Mouse (Mus musculus): ENCODE measurements around the gene Mybpc3.

Gene Mybpc3

DNA sequence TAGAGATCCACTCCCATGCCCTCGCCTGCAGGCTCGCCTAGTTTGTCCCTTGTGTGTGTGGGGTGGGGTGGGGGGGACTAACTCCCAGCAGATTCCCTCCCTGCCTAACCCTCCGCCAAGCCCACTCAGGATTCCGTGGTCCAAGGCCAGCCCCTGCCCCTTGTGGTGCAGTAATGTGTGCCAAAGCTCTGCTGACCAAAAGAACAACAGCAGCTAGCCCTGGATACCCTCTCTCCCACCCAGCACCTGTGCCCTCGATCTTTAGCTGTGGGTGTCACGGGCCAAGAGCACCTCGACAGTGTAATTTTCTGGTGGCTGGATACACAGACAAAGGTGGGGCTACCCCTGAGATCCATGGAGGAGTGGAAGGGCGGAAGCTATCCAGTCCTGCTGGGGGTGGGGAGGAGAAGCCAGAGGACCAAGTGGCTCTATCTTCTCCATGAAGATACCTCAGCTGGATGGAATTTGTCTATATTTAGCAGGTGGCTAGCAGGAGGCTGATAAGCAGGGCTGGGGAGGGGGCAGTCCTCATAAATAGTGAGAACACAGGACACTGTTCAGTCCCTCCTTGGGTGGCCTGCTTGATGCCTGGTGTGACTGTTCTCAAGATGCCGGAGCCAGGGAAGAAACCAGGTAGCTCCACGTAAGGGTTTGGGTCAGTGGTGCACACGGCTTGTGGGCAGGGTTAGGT is at the start of gene Mybpc3:
Mybpc3 (plus strand) TSS at position 560 of the 691 bp plus-strand sequence.
- no peak for DNase-seq (ENCODE audit: low spot score in 2 of 2)

DNA sequence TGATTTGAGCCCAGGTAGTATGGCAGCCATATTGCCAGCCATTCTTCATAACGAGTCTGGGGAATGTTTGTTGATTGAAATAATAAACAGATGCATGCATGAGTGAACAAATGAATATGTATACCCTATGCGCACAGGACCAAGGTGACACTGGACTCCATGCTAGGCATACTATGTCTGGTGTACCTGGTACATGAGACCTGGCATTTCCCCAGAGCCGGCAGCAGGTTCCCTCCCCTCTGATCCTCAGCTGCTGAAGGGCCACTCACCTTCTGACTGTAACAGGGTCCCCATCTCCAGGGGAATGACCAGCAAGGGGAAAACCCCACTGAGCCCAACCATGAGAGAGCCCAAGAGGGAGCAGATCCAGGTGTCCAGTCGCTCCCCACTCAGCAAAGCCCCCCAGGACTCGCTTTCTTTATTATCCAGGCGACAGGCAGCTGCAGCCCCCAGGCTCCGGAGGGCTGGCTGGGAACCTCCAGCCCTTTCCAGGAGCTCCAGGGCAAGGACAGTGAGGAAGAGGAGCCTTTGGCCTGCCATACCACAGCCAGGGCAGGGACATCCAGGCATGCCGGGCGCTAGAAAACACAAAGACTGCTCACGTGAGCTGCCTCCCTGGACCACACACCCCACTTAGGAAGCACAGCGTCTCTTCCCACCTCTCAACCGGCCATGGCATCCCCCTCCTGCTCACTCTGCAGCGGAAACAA is 49.6 kb upstream of the Mybpc3 start:
- DNase-seq (ENCODE audit: low spot score in 2 of 2) = no peak

DNA sequence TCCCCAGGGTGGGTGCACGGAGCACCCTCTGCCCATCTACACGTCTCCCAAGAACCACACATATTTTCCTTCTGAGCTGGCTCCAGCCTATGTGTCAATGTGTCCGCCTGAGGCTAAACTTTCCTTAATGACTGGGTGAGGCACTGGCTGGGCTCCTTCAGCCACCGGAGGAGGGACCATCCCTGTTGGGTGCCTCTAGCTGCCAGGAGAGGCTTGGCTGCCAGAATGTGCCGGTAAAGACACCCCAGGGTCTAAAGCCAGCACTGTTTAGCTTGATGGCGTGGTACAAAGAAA is 49.1 kb upstream of the Mybpc3 start:
- DNase-seq (ENCODE audit: low spot score in 2 of 2) = no peak

DNA sequence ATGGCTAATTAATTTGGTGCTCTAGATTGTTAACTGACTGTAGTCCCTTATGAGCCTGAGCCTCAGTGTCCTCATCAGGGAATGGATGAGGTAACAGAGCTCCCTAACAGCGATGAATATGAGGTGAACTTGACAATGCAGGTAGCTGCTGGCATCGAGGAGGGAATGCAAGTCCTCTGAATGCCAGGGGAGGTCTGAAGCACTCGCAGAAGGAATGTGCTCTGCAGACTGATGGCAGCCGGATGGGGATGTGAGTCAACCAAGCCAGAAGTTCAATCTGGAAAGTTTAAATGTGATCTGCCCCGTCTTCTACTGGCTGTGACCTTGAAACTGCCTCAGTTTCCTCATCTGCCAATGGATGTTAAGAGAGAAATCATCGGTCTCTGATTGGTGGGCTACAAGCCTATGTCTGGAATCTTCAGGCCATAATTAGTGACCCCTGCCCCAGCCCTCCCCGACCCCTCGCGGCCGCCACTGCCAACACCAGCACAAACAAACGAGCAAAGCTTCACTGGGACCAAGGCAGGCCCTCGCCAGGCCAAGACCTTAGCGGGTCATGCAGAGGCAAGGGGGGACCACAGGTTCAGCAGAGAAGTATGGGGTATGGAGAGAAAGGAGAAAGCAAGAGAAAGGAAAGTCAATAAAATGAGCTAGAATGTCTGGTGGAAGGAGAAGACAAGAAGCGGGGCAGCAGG is 48.5 kb upstream of the Mybpc3 start:
- no peak for DNase-seq (ENCODE audit: low spot score in 2 of 2)

DNA sequence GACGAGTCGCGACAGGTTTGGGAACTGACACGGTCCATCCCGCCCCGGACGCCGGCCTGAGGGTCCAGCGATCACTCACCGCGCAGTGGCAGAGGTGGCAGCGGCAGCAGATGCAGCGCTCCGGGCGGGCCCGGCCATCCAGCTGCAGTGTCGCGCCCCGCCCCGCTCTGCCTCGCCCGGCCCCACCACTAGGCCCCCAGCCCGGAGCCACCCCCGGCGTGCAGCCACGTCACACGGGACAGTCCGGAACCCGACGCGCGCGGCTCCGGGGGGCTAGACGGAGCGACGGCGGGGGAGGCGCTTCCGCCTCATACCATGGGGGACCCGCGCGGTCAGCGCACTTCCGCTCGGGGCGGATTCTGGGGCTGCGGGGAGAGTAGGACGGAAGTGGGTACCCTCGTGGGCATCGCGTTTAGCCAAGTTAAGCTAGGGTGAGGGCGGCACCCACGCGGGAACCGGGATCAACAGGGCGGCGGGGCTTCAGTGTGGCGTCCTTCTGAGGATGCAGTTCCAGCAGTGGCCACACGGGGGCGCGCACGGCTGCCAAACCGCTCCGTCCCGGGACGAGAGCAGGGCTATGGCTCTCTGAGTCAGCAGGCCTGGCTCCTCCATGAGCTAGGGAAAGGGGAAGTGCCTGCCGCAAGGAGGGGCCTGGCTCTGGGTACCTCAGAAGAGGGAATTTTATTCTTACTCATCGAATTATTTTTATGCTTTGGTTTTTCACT is 47.7 kb upstream of the Mybpc3 start, which contains the start of gene Slc39a13:
Slc39a13 (minus strand) TSS at position 342 of the 725 bp plus-strand sequence.
- DNase-seq (ENCODE audit: low spot score in 2 of 2) = peak; percentile 95 to 96

DNA sequence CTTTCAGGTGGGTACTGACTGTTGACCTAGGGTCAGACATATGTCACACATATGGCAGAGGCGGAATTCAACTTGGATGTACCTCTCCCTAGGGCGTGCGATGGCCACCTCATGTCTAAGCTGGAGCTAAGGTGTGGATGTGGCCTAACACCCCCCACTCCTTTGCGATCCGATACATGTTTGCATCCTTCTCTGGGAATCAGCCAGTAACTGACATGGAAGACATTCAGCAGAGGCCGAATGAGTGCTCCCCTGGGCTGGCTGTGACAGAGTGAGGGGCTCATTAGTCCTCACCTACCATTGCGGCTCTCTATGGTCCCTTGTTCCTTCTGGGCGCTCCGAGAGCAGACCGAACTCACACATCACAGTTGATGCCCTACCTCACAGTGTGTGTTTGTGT is 46.9 kb upstream of the Mybpc3 start:
- DNase-seq (ENCODE audit: low spot score in 2 of 2) = no peak

DNA sequence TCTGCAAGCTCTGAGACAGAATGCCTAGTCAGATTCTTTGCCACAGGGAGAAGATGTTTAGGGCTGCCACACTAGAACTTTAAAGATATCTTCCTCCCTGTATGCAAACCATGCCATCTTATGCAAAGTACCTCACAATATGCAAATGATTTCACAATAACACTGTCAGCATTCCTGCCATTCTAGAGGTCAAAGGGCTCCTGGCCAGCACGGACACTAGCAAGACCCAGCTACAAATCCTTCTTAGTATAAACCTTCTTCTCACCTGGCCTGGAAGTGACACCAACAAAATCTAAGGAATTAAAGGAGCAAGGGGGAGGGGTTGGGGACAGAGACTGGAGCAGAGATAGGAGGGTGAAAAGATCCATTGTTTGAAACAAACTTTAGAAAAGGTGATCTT is 45.9 kb upstream of the Mybpc3 start:
- no peak for DNase-seq (ENCODE audit: low spot score in 2 of 2)

DNA sequence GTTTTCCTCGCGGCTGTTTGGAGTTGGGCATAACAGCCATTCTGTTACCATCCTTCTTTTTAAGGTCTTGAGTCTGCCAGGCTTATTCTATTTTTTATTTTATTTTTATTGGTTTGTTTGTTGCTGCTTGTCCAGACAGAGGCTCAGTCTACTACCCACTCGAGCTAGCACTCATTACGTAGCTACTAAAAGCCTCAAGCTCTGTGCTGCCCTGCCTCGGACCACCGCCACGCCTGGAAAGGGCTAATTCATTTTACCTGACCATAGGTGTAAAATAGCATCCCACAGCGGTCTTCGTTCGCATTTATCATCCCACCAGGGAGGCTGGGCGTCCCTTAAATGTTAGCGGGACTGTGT is 40.0 kb upstream of the Mybpc3 start:
- no peak for DNase-seq (ENCODE audit: low spot score in 2 of 2)

DNA sequence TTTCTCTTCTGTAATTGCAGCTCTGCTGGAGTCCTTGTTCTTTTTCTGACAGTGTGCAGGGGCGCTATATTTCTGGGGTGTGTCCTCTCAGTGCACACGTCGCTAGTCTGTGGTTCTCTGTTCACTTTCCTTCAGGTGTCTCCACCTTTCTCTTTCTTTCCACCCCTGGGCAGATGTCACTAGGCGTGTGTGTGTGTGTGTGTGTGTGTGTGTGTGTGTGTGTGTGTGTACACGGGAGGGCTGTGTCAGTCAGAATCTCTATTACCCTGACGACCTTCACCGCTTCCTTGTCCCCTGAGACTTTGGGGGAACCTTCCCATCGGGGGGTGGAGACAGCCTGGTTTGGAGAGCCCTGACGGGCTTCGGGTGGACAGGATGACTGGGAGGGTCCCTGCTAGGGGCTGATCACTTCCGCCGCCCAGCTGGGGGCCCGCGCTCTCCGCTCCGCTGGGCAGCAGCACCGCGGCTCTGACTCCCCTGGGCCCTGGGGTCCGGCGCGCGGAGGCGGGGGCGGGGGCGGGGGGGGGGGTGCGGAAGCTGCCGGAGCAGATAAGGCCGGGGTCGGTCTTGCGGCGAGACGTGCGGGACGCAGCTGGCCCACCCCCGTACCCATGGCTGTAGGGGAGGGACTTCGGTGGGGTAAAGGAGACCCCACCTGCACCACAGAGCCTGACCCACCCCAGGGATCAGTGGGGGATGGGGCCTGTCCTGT is 39.5 kb upstream of the Mybpc3 start:
- no peak for DNase-seq (ENCODE audit: low spot score in 2 of 2)

DNA sequence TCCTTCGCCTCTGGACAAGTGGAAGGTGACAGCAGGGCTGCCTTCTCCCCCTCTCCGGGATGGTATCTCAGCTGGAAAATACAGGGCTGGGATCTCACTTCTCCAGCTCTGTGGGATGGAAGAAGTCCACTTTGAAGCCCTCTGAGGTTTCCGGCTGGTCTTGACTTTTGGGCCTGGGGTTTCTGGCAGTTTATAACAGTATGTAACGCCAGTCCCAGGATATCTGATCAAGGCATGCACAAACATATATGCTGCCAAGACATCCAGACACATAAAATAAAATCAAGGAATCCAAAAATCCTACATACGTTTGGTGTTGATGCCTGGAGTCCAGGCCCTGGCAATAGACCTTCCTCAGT is 38.9 kb upstream of the Mybpc3 start:
- no peak for DNase-seq (ENCODE audit: low spot score in 2 of 2)

DNA sequence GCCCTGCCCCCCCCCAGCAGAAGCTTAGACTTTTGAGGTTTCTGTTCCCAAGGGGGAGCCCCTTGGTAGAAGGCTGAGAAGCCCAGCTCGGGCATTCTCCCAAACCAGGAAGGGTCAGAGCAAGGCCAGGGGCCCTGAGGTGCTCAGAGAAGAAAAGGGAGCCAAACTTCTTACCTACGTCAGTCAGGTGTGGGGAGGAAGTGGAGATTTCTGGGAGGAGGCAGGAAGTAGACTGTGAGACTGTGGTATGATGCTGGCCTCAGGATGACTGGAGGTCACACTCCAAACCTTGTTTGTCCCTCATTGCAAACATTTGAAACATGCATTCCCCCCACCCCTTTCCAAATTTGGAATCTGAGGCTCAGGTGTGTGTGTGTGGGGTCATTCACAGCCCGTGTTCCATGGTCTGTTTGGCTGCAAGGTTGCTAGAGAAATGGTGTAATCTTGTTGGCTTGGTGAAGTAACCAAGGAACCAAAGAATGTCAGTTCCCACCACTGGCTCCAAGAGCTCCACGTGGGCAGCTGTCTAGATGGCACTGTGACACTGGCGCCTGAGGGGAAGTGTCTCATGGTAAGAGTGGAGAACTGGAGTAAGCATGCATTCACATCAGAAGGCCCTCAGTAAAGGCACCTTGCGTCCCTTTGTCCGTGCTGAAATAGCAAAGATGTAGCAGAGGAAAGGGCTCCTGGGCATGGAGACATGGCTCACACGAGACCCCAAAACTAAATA is 37.0 kb upstream of the Mybpc3 start:
- no peak for DNase-seq (ENCODE audit: low spot score in 2 of 2)

DNA sequence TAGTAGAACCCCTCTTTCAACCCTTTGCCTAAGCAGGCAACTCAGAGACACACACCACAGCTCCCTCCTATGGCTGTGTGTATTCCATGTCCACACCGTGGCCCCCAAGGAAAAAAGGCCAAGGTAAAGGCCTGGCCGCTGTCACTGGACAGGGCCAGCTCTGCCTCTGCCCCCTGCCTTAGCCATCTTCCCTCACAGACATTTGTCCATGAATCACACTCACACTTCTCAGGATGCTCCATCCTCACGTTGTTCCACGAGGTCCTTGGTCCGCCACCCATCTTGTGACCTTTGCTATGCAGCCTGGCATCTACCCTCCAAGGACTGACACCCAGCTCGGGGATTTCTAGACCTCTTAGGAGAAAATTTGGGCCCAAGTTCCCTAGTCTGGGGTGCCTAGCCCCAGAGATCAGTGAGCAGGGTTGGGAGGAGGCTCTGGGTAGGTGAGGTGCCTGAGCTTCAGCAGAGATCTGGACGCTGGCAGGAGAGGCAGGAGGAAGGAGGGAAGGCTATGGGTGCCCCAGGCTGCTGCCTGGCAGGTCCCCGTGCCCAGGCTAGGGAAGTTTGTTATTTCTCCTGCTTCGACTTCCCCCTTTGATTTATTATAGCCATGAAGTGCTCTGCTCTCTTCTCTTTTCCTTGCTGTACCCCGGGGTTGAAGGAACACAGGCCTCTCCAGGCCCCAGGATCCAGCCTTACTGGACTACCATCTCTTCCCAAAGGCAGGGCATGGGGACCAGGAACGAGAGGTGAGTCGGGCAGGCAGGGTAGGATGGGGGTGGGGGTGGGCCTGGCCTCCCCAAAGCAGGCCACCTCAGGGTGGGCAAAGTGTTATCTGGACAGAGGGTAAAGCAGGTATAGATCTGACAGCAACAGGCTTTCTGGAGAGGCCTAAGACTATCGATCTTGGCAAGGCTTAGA is 35.9 kb upstream of the Mybpc3 start, which contains the start of gene Spi1:
Spi1 (plus strand) TSS at position 616 of the 921 bp plus-strand sequence.
- no peak for DNase-seq (ENCODE audit: low spot score in 2 of 2)

DNA sequence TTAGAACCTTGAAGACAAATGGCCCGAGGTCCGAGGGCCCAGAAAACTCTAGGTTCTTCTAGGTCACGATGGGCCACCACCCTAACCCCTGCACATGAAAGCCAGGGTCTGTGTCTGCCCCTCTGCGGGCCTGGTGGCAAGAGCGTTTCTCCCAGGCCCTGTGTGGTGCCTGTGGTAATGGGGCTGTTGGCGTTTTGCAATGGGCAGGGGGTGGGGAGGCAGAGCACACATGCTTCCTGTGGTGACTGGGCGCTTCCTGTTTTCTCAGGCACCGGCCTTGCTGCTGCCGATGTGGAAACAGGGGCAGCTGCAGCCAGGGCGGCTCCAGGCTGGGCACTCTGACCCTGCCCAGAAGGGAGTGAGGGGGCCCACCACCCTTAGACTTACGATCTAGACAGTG is 35.1 kb upstream of the Mybpc3 start:
- no peak for DNase-seq (ENCODE audit: low spot score in 2 of 2)

DNA sequence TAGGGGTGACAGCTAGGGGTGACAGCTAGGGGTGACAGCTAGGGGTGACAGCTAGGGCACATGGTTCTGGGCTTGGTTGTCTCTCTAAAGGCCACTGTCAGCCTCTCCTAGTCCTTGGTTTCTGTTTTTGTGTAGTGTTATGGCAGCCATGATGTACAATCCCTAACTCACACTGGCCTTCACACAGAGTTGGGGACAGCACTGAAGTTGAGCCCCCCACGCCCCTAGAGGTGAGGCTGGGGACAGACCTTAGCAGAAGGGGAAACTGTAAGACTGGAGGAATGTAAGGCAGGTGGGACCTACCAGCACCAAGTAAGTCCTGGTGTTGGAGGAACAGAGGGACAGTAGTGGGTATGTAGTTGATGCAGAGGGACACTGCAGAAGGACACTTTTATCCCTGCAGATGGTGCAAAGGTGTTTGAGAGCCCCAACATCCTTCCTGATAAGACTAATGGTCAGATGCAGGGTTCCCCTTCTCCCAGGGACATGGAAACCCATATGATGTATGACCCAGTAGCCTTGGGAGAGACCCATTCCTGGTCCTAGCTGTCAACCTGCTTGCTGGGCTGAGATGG is 34.5 kb upstream of the Mybpc3 start:
- no peak for DNase-seq (ENCODE audit: low spot score in 2 of 2)

DNA sequence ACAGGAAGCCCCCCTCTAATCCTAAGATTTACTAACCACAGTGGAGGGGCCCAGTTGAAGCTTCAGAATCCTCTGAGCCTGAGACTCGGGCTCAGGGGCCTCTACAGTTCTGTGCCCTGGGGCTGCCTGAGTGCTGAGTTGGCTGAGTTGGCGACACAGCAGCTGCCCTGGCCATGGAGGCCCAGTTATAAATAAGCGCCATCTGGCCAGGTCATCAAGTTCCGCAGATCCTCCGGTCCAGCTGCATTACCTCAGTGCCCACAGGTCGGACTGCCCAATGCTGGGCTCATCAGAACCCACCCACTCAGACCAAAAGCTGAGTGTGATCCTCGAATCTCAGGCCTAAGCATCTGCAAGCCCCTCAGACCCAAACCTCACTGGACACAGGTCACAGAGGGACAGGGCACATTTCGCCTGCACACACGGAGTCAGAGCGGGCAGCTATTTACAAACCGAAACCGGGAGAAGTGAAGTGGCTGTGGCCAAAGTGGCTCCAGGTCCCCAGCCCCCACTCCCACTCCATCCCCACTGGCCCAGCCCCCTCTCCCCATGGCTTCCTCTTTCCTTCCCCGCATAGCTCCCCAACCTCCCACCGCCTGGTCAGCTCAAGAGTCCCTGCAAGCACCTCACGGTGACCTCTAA is 33.6 kb upstream of the Mybpc3 start:
- DNase-seq (ENCODE audit: low spot score in 2 of 2) = no peak

DNA sequence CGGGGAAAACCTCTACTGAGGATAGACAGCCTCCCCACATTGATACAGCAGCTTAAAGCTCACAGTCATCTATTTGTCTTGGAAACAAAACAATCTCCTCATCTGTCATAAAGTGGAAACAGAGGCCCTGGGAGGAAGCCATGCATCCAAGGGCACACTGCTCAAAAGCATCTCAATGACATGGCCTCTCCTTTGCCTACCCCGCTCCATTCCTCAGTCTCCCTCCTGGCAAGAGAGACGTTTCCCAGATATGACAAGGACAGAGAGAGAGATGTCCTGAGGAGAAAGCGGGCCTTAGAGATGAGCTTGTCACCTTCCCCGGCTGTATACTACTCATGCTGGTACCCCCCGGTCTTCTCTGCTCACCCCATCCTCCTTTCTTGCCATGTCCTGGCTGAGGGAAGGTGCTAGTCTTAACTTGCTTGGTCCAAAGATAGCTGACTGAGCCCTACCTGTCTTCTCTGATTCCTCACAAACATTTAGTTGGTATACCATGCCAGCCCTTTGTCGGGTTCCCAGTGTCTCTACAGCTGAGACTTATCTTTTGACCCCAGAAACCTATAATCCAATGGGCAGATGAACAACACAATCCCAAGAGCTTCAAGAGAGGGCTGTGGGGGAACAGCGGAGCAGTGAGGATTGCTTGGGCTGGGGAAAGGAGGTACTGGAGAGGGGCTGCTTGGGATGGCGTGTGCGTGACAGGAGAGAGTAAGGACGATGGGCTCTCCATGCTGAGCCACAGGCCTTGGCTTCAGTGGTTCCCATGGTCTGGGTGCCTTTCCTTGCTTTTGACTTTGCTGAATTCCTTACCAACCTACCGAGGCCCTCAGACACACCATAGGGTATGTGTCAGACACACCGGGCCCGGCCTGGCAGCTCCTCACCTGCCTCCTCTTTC is 32.2 kb upstream of the Mybpc3 start:
- no peak for DNase-seq (ENCODE audit: low spot score in 2 of 2)

DNA sequence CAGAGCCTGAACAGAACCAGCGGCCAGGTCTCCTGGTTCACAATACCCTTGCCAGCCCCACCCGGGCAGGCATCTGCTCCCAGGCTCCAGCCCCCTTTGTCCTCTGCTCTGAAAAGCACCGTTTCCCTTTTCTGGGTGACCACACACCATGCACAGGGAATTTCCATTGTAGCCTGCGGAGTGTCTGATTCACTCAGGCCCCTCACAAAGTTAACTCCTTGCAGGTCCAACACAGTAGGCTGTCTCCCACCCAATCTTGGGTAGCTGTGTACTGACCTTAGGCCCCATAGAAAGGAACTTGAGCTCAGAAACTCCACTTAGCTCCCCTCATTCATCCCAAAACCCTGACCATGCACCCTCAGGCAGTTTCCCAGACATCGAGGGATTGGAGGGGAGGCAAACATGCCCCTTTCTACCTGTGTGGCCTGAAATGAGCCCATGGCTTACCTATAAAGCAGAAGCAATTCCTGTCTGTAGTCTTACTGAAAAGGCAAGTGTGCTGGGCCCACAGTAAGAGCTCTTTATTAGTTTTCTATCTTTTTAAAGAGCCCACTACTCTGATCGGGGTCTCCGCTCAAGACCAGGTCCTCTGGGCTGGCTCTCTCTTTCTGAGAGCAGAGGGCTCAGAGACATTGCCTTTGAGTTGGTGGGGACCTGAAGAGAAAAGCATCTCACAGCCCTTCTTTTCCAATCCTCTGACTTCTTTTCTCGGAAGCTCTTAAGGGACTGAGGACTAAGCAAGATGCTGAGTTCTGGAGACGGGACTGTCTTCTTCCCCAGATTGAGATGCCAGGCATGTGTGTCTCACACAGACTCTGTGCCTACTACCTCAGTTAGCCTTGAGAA is 31.3 kb upstream of the Mybpc3 start:
- no peak for DNase-seq (ENCODE audit: low spot score in 2 of 2)

Data from urinary bladder, adult 18-20 months (tissue).